13 mouse cellular contexts compared by ENCODE assay signal in the genomic region with DNA sequence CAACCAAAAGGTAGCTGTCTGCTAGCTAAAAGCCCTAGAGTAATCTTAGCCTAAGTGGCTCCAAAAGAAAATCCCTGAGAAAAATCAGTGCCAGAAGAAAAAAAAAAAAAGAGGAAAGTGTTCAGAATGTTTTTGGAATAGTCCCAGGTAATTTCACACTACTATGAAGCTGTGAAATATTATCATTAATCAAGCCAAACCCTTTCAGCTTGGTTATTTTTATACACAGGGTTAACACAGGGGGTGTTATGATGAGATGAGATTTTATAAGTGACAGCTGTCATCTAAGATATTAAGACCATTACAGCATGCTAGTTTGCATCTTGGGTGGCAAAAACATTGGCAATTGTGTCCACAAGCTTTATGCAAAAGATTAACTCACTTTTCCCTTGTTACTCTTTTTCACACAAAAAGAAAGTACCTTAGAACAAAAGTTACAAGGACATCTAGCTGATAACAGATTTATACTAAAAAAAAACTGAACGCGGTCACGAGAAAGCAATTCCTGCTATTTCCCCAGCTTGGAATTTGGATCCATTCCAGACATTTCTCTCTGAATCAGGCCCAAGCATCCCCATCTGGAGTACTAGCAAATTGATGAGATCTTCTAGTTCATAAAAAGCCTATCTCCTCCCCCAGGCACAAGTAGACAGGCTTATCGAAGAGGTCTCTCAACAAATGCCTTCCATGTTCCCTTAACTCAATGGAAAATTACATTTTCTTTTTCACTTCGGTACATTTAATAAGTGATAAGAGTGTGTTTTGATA.
A peak's percentile ranks its signal among the peaks of the same experiment; 100 is the strongest.
DNase-seq lines count a peak whose midpoint lies in the region; ATAC-seq lines count a peak whose summit lies in the region.
"Had no signal": no experiment of that assay in that cellular context is flagged by ENCODE, and none has a peak within 500 bp of the region (broad histone marks: within the 10 kb centered on the region; RNA-seq: fewer than 3 reads in every experiment).

No protein-coding gene starts in this region.

- H3K9me3 ChIP-seq in forebrain, embryonic 14.5 days (replicated peaks; ENCODE audit: control insufficient read depth, low read length), result no peaks in the 10 kb centered on the region
- H3K9me3 ChIP-seq in forebrain, embryonic 11.5 days (ENCODE audit: control insufficient read depth, low read length), result no peaks in the 10 kb centered on the region

- no peaks in the 10 kb centered on the region for H3K4me1 ChIP-seq in forebrain, embryonic 14.5 days (ENCODE audit: control insufficient read depth, insufficient read depth, low read length)
- no peaks in the 10 kb centered on the region for H3K4me1 ChIP-seq in forebrain, embryonic 11.5 days (replicated peaks; ENCODE audit: control insufficient read depth, insufficient read depth, low read length)

- 79% methylated on average over 5 of the region's 5 CpGs for WGBS in forebrain, embryonic 14.5 days
- 92% methylated on average over 5 of the region's 5 CpGs for WGBS in forebrain, embryonic 11.5 days

- no peaks in the 10 kb centered on the region for H3K36me3 ChIP-seq in forebrain, embryonic 14.5 days (ENCODE audit: control insufficient read depth, insufficient read depth, low read length)
- H3K36me3 ChIP-seq in forebrain, embryonic 11.5 days (ENCODE audit: control insufficient read depth, insufficient read depth, low read length), result no peaks in the 10 kb centered on the region

- H3K27me3 ChIP-seq in forebrain, embryonic 14.5 days (replicated peaks; ENCODE audit: control insufficient read depth, insufficient read depth, low read length), result no peaks in the 10 kb centered on the region
- H3K27me3 ChIP-seq in forebrain, embryonic 11.5 days (ENCODE audit: control insufficient read depth, insufficient read depth, low read length), result no peaks in the 10 kb centered on the region

- no peak overlapping the region for H3K9ac ChIP-seq in forebrain, embryonic 14.5 days (ENCODE audit: low read length)
- H3K9ac ChIP-seq in forebrain, embryonic 11.5 days (ENCODE audit: low read length), result no peak overlapping the region

- peak; percentile 66 for DNase-seq in forebrain, embryonic 14.5 days (ENCODE audit: low spot score)
- DNase-seq in forebrain, embryonic 11.5 days (ENCODE audit: low spot score), result no peak
- DNase-seq in kidney, postnatal 14 days, result peak; percentile 6
- DNase-seq in kidney, adult 9 months, result no peak
- peak; percentile 63 for DNase-seq in brain, adult 2 months (ENCODE audit: low read depth, low spot score)
- DNase-seq in layer of hippocampus, postnatal 36 days, result peak; percentile 4 to 14
- no peak for DNase-seq in ovary, postnatal 14 days (ENCODE audit: low spot score)
- DNase-seq: adrenal gland, postnatal 25 days; cerebellum, adult 9-11 months; thymus, postnatal 25 days had no signal

- H3K27ac ChIP-seq in forebrain, embryonic 14.5 days (ENCODE audit: low read depth, low read length), result no peak overlapping the region
- no peak overlapping the region for H3K27ac ChIP-seq in forebrain, embryonic 11.5 days (ENCODE audit: low read depth, low read length)
- H3K27ac ChIP-seq: macrophage had no signal

- no peak overlapping the region for H3K4me2 ChIP-seq in forebrain, embryonic 14.5 days (ENCODE audit: low read length)
- H3K4me2 ChIP-seq in forebrain, embryonic 11.5 days (ENCODE audit: low read depth, low read length, severe bottlenecking), result no peak overlapping the region

- peak; percentile 54; the same call in 1 of the 2 replicates for ATAC-seq in forebrain, embryonic 14.5 days
- ATAC-seq in forebrain, embryonic 11.5 days (replicated peaks; ENCODE audit: low FRiP score), result no peak
- no peak for ATAC-seq in megakaryocyte-erythroid progenitor cell, adult 5-6 weeks (replicated peaks; ENCODE audit: low FRiP score, low TSS enrichment, poor library complexity, severe bottlenecking)
- ATAC-seq: intestine, postnatal 0 days had no signal

- no peak overlapping the region for H3K4me3 ChIP-seq in forebrain, embryonic 14.5 days (ENCODE audit: low read depth, low read length)
- no peak overlapping the region for H3K4me3 ChIP-seq in forebrain, embryonic 11.5 days (ENCODE audit: low read depth, low read length)

Comparison
In these comparisons a context has a peak if more than half of its experiments do, and no peak if none do; other contexts are left out.
1. DNase-seq: peak in forebrain, embryonic 14.5 days (single experiment), kidney, postnatal 14 days (single experiment), brain, adult 2 months (single experiment) and layer of hippocampus, postnatal 36 days (2 of 2); none in forebrain, embryonic 11.5 days (single experiment), kidney, adult 9 months (single experiment) and ovary, postnatal 14 days (single experiment).